Mouse (Mus musculus) c-Kit-positive CD71-negative TER-119-negative erythroid progenitor cells, embryonic 14.5 days (primary cell): ENCODE results near the gene Psmc1.

ENCODE experiments used
- DNase-seq: peaks from one replicate; pipeline ENCODE4 v3.0.0-alpha.2; 2013; ENCODE audit warnings: low read depth

The Psmc1 gene

GRCm38 (mm10) chr12:100124913-100125798, 15.2 kb downstream of the Psmc1 start:
- DNase-seq, result no peak

GRCm38 (mm10) chr12:100126968-100127865, 17.3 kb downstream of the Psmc1 start:
- no peak for DNase-seq

GRCm38 (mm10) chr12:100127866-100128480, 18.0 kb downstream of the Psmc1 start:
- DNase-seq, result no peak

- no peak for DNase-seq
These were observed 18.6 kb downstream of the Psmc1 start for GRCm38 (mm10) chr12:100128522-100128921.

GRCm38 (mm10) chr12:100128961-100129360, 19.0 kb downstream of the Psmc1 start:
- DNase-seq, result no peak

- DNase-seq, result no peak
These were observed 21.2 kb downstream of the Psmc1 start for GRCm38 (mm10) chr12:100131167-100131566.

GRCm38 (mm10) chr12:100131655-100132054, 21.7 kb downstream of the Psmc1 start:
- DNase-seq, result peak; percentile 60

GRCm38 (mm10) chr12:100134395-100134936, 24.5 kb downstream of the Psmc1 start:
- DNase-seq, result no peak

GRCm38 (mm10) chr12:100135117-100135516, 25.2 kb downstream of the Psmc1 start:
- DNase-seq, result no peak

- no peak for DNase-seq
These were observed 33.0 kb downstream of the Psmc1 start for GRCm38 (mm10) chr12:100142848-100143523.

GRCm38 (mm10) chr12:100143737-100144136, 33.8 kb downstream of the Psmc1 start:
- DNase-seq, result no peak

GRCm38 (mm10) chr12:100144269-100144668, 34.3 kb downstream of the Psmc1 start:
- no peak for DNase-seq

- no peak for DNase-seq
These were observed 42.5 kb downstream of the Psmc1 start for GRCm38 (mm10) chr12:100152466-100152865.

GRCm38 (mm10) chr12:100159261-100159975, 49.5 kb downstream of the Psmc1 start, which contains the start of gene Nrde2:
TSS of gene Nrde2 (minus strand) at chr12:100159653.
- peak; percentile 93 for DNase-seq

GRCm38 (mm10) chr12:100164991-100165500, 55.1 kb downstream of the Psmc1 start:
- no peak for DNase-seq

- DNase-seq, result peak; percentile 35
These were observed 56.2 kb downstream of the Psmc1 start for GRCm38 (mm10) chr12:100166177-100166576.

- no peak for DNase-seq
These were observed 57.0 kb downstream of the Psmc1 start for GRCm38 (mm10) chr12:100166939-100167338.

GRCm38 (mm10) chr12:100167502-100167901, 57.5 kb downstream of the Psmc1 start:
- DNase-seq, result no peak

- peak; percentile 32 for DNase-seq
These were observed 58.2 kb downstream of the Psmc1 start for GRCm38 (mm10) chr12:100167931-100168871.
